Mouse (Mus musculus) liver, embryonic 14.5 days (tissue): ENCODE measurements around the gene Rps4x. TPM values are rescaled to one million over a fixed set of nuclear protein-coding genes. Genes with fewer than 3 reads are reported as not detected.

Experiments
- ATAC-seq: fragments of 200-750 bp; cut with Nextera tagmentation; 2 replicates; pipeline ENCODE4 v1.8.0; 2017; ENCODE audit warnings: moderate number of reproducible peaks, mild to moderate bottlenecking, moderate library complexity; ENCODE audit not compliant: insufficient read depth
- DNase-seq, 3 experiments: peaks; one replicate each; pipeline ENCODE4 v3.0.0-alpha.2; 2012 to 2013; ENCODE audit warnings: low read depth in 3 of 3, low spot score in 3 of 3
- H3K27ac ChIP-seq: fragments of 300-500 bp; sonication (generic); 2 replicates; pipeline ENCODE4 v1.5.1; 2014; ENCODE audit warnings: moderate library complexity, mild to moderate bottlenecking, control low read depth, inconsistent platforms
- H3K27me3 ChIP-seq: fragments of 300-500 bp; sonication (generic); 2 replicates; pipeline ENCODE4 v1.6.1; 2014; ENCODE audit warnings: mild to moderate bottlenecking, low read length, moderate library complexity; ENCODE audit not compliant: control insufficient read depth, insufficient read depth
- H3K36me3 ChIP-seq: fragments of 300-500 bp; sonication (generic); replicated peaks from 2 replicates; pipeline ENCODE4 v1.6.1; 2014; ENCODE audit warnings: low read depth; ENCODE audit not compliant: control insufficient read depth, insufficient read depth
- H3K4me1 ChIP-seq, 2 experiments: fragments of 200-500 bp in 1 of 2; fragments of 300-500 bp in 1 of 2; sonication (generic) in 1 of 2; replicated peaks; 2 replicates each; pipeline ENCODE4 v1.6.1; 2012 to 2014; ENCODE audit warnings: antibody characterized with exemption in 1 of 2, inconsistent platforms in 1 of 2, low read length in 1 of 2; ENCODE audit not compliant: control insufficient read depth in 2 of 2, insufficient read depth in 2 of 2
- H3K4me2 ChIP-seq: fragments of 300-500 bp; sonication (generic); 2 replicates; pipeline ENCODE4 v1.6.1; 2014; ENCODE audit warnings: low read depth, mild to moderate bottlenecking, control low read depth, moderate library complexity
- H3K4me3 ChIP-seq, 2 experiments: fragments of 200-500 bp in 1 of 2; fragments of 300-500 bp in 1 of 2; sonication (generic) in 1 of 2; 2 replicates each; pipeline ENCODE4 v1.5.1; 2012 to 2014; ENCODE audit warnings: low read depth in 2 of 2, low read length in 2 of 2, mild to moderate bottlenecking in 2 of 2, control low read depth in 1 of 2, inconsistent platforms in 1 of 2, moderate library complexity in 1 of 2; ENCODE audit not compliant: insufficient read depth in 1 of 2
- H3K9ac ChIP-seq: fragments of 300-500 bp; sonication (generic); replicated peaks from 2 replicates; pipeline ENCODE4 v1.6.1; 2014; ENCODE audit warnings: mild to moderate bottlenecking, control low read depth, moderate library complexity
- H3K9me3 ChIP-seq: fragments of 300-500 bp; sonication (generic); 2 replicates; pipeline ENCODE4 v1.6.1; 2016; ENCODE audit warnings: low read length, mixed read lengths; ENCODE audit not compliant: control insufficient read depth
- CTCF ChIP-seq: IDR thresholded peaks from 2 replicates; pipeline ENCODE4 v1.5.1; 2016; ENCODE audit warnings: antibody characterized with exemption, low read depth, control low read depth
- EP300 ChIP-seq: IDR thresholded peaks from 2 replicates; pipeline ENCODE4 v1.6.1; 2016; ENCODE audit warnings: antibody characterized with exemption, low read depth
- WGBS: fragments of 180-500 bp; shearing (Covaris S2); extraction: QIAGEN DNeasy Blood & Tissue Kit; methylation state at CpG from one replicate; pipeline ENCODE4 v1.1.7; 2014; ENCODE audit not compliant: insufficient replicate concordance; 5-methylcytosine and 5-hydroxymethylcytosine counted together
- polyA plus RNA-seq, 2 experiments: library from polyadenylated mRNA; depleted of rRNA in 1 of 2; stranded (reverse) in 1 of 2; unstranded in 1 of 2; fragments of >200 nt; fragmentation: Nextera tagmentation in 1 of 2; extraction: Ambion mirVana in 1 of 2; gene quantifications; 2 replicates each; pipeline versions ENCODE4 v1.2.1 to v1.2.3; 2012 to 2014

Gene Rps4x
- polyA plus RNA-seq, 2 experiments: 625 to 1,018 TPM

DNA sequence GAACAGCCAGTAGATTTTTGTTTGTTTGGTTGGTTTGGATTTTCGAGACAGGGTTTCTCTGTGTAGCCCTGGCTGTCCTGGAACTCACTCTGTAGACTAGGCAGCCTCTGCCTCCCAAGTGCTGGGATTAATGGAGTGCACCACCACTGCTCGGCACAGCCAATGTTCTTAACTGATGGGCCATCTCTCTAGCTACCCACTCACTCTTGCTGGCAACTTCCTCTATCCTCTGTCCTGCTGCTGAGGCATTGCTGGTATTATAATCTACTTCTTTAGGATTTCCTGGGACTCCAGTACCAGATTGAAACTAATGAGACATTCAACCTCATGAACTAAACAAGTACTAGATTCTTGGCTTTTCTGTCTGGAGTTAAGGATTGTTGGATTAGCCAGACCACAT lies 28.7 kb downstream of the Rps4x start:
- no peak for ATAC-seq
- DNase-seq: no peak
- Histone ChIP-seq H3K4me3 (no peak overlapping the region), H3K36me3 (no peaks in the 10 kb centered on the region), H3K27me3 (no peaks in the 10 kb centered on the region), H3K4me1 (0 out of 4 replicates have a peak, but pooled peaks cover 0 to 2% of the 10 kb centered on the region in 2 experiments), H3K9me3 (no peaks in the 10 kb centered on the region), H3K9ac (no peak overlapping the region), H3K27ac (no peak overlapping the region), H3K4me2 (no peak overlapping the region)
- 51% methylated on average over 2 of the region's 2 CpGs for WGBS
- no peak for TF ChIP-seq CTCF
- TF ChIP-seq EP300: no peak

DNA sequence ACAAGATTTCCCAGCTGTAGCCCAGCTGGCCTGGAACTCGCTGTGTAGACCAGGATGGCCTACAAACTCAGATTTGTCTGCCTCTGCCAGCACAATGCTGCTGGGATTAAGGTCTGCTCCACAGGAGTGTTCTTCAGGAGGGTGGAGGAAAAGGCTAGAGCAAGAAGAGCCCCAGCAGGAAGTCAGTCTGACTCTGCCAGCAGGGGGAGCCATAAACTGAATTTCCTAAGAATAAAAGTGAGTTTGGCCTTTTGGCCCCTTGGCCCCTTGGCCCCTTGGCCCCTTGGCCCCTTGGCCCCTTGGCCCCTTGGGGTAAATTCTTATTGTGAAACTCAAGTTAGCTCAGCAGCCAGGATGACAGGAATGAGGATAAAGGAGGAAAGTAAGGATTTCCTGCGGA lies 29.4 kb downstream of the Rps4x start:
- 57% methylated on average over 2 of the region's 2 CpGs for WGBS
- DNase-seq (peak in 2 of 3 experiments; percentile 20 to 24), ATAC-seq (no peak)
- H3K27me3 ChIP-seq: no peaks in the 10 kb centered on the region
- TF ChIP-seq CTCF: peak; percentile 66
- no peak for TF ChIP-seq EP300
- H3K4me1 ChIP-seq: 0 out of 4 replicates have a peak, but pooled peaks cover 0 to 2% of the 10 kb centered on the region in 2 experiments
- no peak overlapping the region for H3K9ac ChIP-seq
- H3K27ac ChIP-seq: no peak overlapping the region
- H3K9me3 ChIP-seq: no peaks in the 10 kb centered on the region
- no peak overlapping the region for H3K4me3 ChIP-seq
- no peak overlapping the region for H3K4me2 ChIP-seq
- H3K36me3 ChIP-seq: no peaks in the 10 kb centered on the region

DNA sequence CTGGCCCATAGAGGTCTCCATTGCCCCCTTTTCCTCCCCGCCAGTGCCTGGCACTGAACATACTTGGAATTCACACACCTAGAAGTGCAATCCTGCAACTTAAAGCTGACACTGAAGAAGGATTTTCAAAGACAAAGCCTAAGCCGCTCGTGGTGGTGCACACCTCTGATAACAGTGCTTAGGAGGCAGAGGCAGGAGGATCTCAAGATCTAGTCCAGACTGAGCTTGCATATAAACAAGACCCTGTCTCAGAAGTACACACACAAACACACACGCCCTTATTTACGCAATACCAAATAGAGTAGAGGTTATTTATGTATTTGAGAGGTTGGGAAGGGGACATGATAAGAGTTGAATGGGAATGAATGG lies 31.8 kb downstream of the Rps4x start:
- DNase-seq (no peak), ATAC-seq (peak; percentile 30)
- Histone ChIP-seq H3K27ac (peak overlapping the region; percentile 68), H3K4me1 (0 out of 4 replicates have a peak, but pooled peaks cover 0 to 2% of the 10 kb centered on the region in 2 experiments), H3K9me3 (no peaks in the 10 kb centered on the region), H3K4me2 (peak overlapping the region; percentile 66), H3K9ac (peak overlapping the region; percentile 50), H3K4me3 (peak overlapping the region; percentile 75 to 76), H3K36me3 (no peaks in the 10 kb centered on the region), H3K27me3 (no peaks in the 10 kb centered on the region)
- no peak for TF ChIP-seq CTCF
- no peak for TF ChIP-seq EP300
- WGBS: 34% methylated on average over 5 of the region's 5 CpGs

DNA sequence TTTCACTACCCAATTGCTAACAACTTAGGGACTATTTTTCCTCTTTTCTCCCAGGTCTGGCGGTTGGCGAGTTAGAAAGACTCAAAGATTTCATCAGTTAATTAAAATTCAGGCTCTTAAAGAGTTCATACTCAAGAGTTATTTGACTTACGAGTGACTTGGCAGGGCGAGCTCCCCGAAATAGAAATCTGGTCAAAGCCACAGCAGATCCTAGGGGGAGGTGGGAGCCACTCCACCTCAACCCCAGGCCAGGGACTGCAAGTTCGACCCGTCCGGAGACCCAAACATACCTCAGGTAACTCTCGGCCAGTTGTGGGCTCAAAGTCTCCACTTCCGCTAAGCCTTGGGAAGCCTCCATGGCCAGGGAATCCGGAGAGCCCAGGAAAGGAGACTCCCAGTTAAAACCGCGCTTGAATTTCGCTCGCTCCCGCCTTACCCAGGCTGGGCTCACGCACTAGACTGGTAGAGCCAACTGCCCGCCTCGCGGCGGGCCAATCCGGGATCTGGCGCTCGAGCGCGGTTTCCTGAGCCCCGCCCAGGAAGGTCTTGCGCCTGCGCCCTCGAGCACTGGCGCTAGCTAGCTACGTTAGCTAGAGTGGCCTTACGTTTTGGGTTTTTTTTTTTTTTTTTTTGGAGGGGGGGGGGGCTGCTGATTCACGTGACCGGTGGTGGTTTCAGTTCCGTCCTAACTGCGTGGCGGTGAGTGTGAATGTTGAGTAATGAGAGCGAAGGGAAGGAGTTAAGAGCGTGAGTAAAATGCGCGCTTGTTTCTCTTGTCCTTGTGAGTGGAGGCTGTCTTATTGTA lies 32.4 kb downstream of the Rps4x start, which contains the start of gene Ercc6l:
Gene Ercc6l, minus strand, starts transcription at position 474 of the 805 bp plus-strand sequence.
- Histone ChIP-seq H3K9me3 (no peaks in the 10 kb centered on the region), H3K27me3 (no peaks in the 10 kb centered on the region), H3K9ac (peak within 1 kb of the TSS; percentile 81), H3K4me2 (peak within 1 kb of the TSS; percentile 66), H3K4me3 (peak within 1 kb of the TSS; percentile 75 to 100), H3K36me3 (no peaks in the 10 kb centered on the region), H3K4me1 (0 out of 4 replicates have a peak, but pooled peaks cover 0 to 2% of the 10 kb centered on the region in 2 experiments), H3K27ac (peak within 1 kb of the TSS; percentile 68)
- peak; percentile 79 to 84 (median 82) for DNase-seq
- TF ChIP-seq EP300 (0 out of 2 replicates have a peak, but pooled peaks have one; percentile 19), CTCF (no peak)
- peak; percentile 98 for ATAC-seq
- WGBS: 11% methylated on average over 41 of the region's 42 CpGs

DNA sequence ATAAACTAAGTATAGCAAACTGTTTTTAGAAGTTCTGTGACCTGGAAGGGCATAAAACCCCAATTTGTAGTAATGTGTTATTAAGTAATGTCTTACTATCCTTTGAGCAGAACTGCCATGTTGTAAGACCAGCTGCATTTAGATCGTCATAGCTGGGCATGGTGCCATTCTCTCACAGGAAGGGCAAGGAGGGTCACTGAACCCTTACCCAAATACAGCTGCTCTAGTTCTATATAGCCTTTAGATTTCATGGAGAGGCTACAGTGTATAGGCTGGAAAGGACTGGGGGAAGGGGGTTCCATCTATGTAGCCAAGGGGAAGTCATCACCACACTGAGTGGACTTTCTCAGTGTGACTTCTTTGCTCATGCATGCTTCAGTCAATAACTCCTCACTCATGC lies 48.0 kb downstream of the Rps4x start:
- DNase-seq (no peak), ATAC-seq (no peak)
- 83% methylated on average over 1 of the region's 1 CpGs for WGBS
- H3K27ac ChIP-seq: no peak overlapping the region
- no peaks in the 10 kb centered on the region for H3K27me3 ChIP-seq
- H3K36me3 ChIP-seq: peaks cover 9% of the 10 kb centered on the region
- no peak overlapping the region for H3K9ac ChIP-seq
- no peak for TF ChIP-seq CTCF
- no peak for TF ChIP-seq EP300
- no peaks in the 10 kb centered on the region for H3K9me3 ChIP-seq
- no peak overlapping the region for H3K4me2 ChIP-seq
- H3K4me3 ChIP-seq: no peak overlapping the region
- H3K4me1 ChIP-seq: no peaks in the 10 kb centered on the region

Other genes with a start within 250 kb of the Rps4x start
- gene Rtl5, start 118.1 kb downstream of the Rps4x start, polyA plus RNA-seq (2012; rRNA removed): 1.1 and 1.3 TPM in 2 replicates
- 0.04 and 0.15 TPM in 2 replicates for gene Rtl5, start 118.1 kb downstream of the Rps4x start, polyA plus RNA-seq (2014; fragmentation: Nextera tagmentation; extraction: Ambion mirVana)
- gene Pin4, start 69.9 kb downstream of the Rps4x start, polyA plus RNA-seq (2012; rRNA removed): 21.4 and 45.2 TPM in 2 replicates
- 59.5 and 69.3 TPM in 2 replicates for gene Pin4, start 69.9 kb downstream of the Rps4x start, polyA plus RNA-seq (2014; fragmentation: Nextera tagmentation; extraction: Ambion mirVana)
- gene Ercc6l, start 32.3 kb downstream of the Rps4x start, polyA plus RNA-seq (2012; rRNA removed): 3.1 and 5.3 TPM in 2 replicates
- gene Ercc6l, start 32.3 kb downstream of the Rps4x start, polyA plus RNA-seq (2014; fragmentation: Nextera tagmentation; extraction: Ambion mirVana): 11.1 and 14.7 TPM in 2 replicates
- 45.2 and 69.2 TPM in 2 replicates for gene Cited1, start 62.8 kb upstream of the Rps4x start, polyA plus RNA-seq (2012; rRNA removed)
- gene Cited1, start 62.8 kb upstream of the Rps4x start, polyA plus RNA-seq (2014; fragmentation: Nextera tagmentation; extraction: Ambion mirVana): 61.0 and 69.3 TPM in 2 replicates